ENCODE assay signal across 10 mouse cellular contexts in the genomic region with DNA sequence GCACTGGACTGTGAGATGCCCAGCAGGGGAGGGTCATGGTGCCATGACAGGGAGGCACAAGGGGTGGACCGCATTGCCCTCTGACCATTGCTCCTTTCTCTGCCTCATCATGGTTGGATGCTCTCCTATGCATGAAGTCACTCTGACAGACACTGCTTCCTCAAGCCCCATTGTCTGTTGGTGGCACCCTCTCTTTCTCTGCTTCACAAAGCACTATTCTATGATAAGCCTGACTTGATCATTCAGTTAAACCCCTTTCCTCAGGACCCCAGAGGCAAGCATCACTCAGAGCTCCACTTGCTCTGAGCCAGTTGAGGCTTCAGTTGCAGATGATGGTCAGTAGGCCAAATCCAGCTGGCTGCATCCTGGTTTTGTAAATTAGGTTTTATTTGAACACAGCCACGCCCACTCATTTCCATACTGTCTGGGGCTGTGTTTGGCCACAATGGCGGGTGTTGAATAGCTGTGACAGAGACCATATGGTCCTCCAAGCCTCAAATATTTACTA.
DNase-seq lines count a peak whose midpoint lies in the region; ATAC-seq and TF ChIP-seq lines count a peak whose summit lies in the region.
"Had no signal": no experiment of that assay in that cellular context is flagged by ENCODE, and none has a peak within 500 bp of the region (broad histone marks: within the 10 kb centered on the region; RNA-seq: fewer than 3 reads in every experiment).

No protein-coding gene starts in this region.

- H3K4me2 ChIP-seq in forebrain, postnatal 0 days (ENCODE audit: low read depth), result no peak overlapping the region
- no peak overlapping the region for H3K4me2 ChIP-seq in forebrain, embryonic 16.5 days (ENCODE audit: low read length)

- peaks cover 77% of the 10 kb centered on the region for H3K4me1 ChIP-seq in forebrain, embryonic 10.5 days
- H3K4me1 ChIP-seq in forebrain, postnatal 0 days (ENCODE audit: insufficient read depth), result peaks cover 21% of the 10 kb centered on the region
- peaks cover 15% of the 10 kb centered on the region for H3K4me1 ChIP-seq in ES-Bruce4 (ENCODE audit: control insufficient read depth, insufficient read depth, low read length)
- peaks cover 53% of the 10 kb centered on the region for H3K4me1 ChIP-seq in forebrain, embryonic 16.5 days (replicated peaks; ENCODE audit: control insufficient read depth, insufficient read depth, low read length)
- H3K4me1 ChIP-seq in lung, adult 2 months (ENCODE audit: control insufficient read depth, insufficient read depth, low read length), result peaks cover 3% of the 10 kb centered on the region; the same call in 1 of the 2 replicates

- peak overlapping the region; percentile 66; the same call in 1 of the 2 replicates for H3K27ac ChIP-seq in forebrain, embryonic 10.5 days
- no peak overlapping the region for H3K27ac ChIP-seq in forebrain, postnatal 0 days (ENCODE audit: low read depth, low read length)
- H3K27ac ChIP-seq in ES-Bruce4 (ENCODE audit: insufficient read depth, low read length), result no peak overlapping the region
- H3K27ac ChIP-seq in forebrain, embryonic 16.5 days (ENCODE audit: low read length), result 0 out of 2 replicates have a peak overlapping the region, but pooled peaks have one; percentile 36

- H3K27me3 ChIP-seq in forebrain, embryonic 10.5 days (ENCODE audit: poor library complexity, severe bottlenecking), result peaks cover 64% of the 10 kb centered on the region
- no peaks in the 10 kb centered on the region for H3K27me3 ChIP-seq in forebrain, postnatal 0 days (ENCODE audit: insufficient read depth, low read length)
- no peaks in the 10 kb centered on the region for H3K27me3 ChIP-seq in ES-Bruce4 (ENCODE audit: control insufficient read depth, insufficient read depth, low read length, poor library complexity, severe bottlenecking)
- H3K27me3 ChIP-seq in forebrain, embryonic 16.5 days (replicated peaks; ENCODE audit: control insufficient read depth, insufficient read depth, low read length), result no peaks in the 10 kb centered on the region

- peak; percentile 76 for TF ChIP-seq EP300 in ES-Bruce4 (IDR thresholded peaks at IDR 0.05; ENCODE audit: insufficient read depth, low read depth, low read length)

- ATAC-seq in forebrain, postnatal 0 days, result no peak
- ATAC-seq in forebrain, embryonic 16.5 days, result peak; percentile 19; the same call in 1 of the 2 replicates

- no peak overlapping the region for H3K9ac ChIP-seq in forebrain, postnatal 0 days
- no peak overlapping the region for H3K9ac ChIP-seq in ES-Bruce4 (ENCODE audit: low read depth, poor library complexity, severe bottlenecking)
- no peak overlapping the region for H3K9ac ChIP-seq in forebrain, embryonic 16.5 days (replicated peaks; ENCODE audit: low read depth, low read length)

- whole genome bisulfite sequencing in forebrain, embryonic 10.5 days, result 58% methylated on average over 3 of the region's 3 CpGs
- WGBS in forebrain, postnatal 0 days, result 51% methylated on average over 3 of the region's 3 CpGs
- WGBS in forebrain, embryonic 16.5 days, result 36% methylated on average over 3 of the region's 3 CpGs
- whole genome bisulfite sequencing in lung, adult 2 months, result 79% methylated on average over 3 of the region's 3 CpGs

- no peak for TF ChIP-seq POLR2A in ES-Bruce4 (IDR thresholded peaks at IDR 0.05; ENCODE audit: insufficient read depth, low read length)
- TF ChIP-seq POLR2A in lung, adult 2 months (IDR thresholded peaks at IDR 0.05; ENCODE audit: borderline replicate concordance, extremely low read depth, low read depth, low read length), result no peak

- H3K9me3 ChIP-seq in forebrain, embryonic 10.5 days, result no peaks in the 10 kb centered on the region
- H3K9me3 ChIP-seq in forebrain, postnatal 0 days (ENCODE audit: low read length), result no peaks in the 10 kb centered on the region
- no peaks in the 10 kb centered on the region for H3K9me3 ChIP-seq in ES-Bruce4 (replicated peaks; ENCODE audit: control insufficient read depth, insufficient read depth, low read length, poor library complexity, severe bottlenecking)
- H3K9me3 ChIP-seq in forebrain, embryonic 16.5 days (ENCODE audit: control insufficient read depth, low read length), result no peaks in the 10 kb centered on the region

- TF ChIP-seq CTCF in forebrain, postnatal 0 days (IDR thresholded peaks at IDR 0.05; ENCODE audit: low read depth), result no peak
- TF ChIP-seq CTCF in ES-Bruce4 (IDR thresholded peaks at IDR 0.05; ENCODE audit: low read depth, low read length), result no peak
- TF ChIP-seq CTCF in lung, adult 2 months (IDR thresholded peaks at IDR 0.05; ENCODE audit: insufficient read depth, low read length), result no peak

- peaks cover 55% of the 10 kb centered on the region for H3K36me3 ChIP-seq in forebrain, embryonic 10.5 days (replicated peaks)
- H3K36me3 ChIP-seq in forebrain, postnatal 0 days (ENCODE audit: insufficient read depth), result no peaks in the 10 kb centered on the region
- no peaks in the 10 kb centered on the region for H3K36me3 ChIP-seq in ES-Bruce4 (ENCODE audit: control insufficient read depth, insufficient read depth, low read length, poor library complexity, severe bottlenecking)
- no peaks in the 10 kb centered on the region for H3K36me3 ChIP-seq in forebrain, embryonic 16.5 days (ENCODE audit: control insufficient read depth, insufficient read depth)

- DNase-seq in forebrain, embryonic 10.5 days (ENCODE audit: extremely low spot score, low spot score), result no peak
- no peak for DNase-seq in forebrain, postnatal 0 days
- peak; percentile 73 to 77 for DNase-seq in kidney, postnatal 36 days
- no peak for DNase-seq in urinary bladder, adult 18-20 months (ENCODE audit: low spot score in 2 of 2)
- DNase-seq in left cerebral cortex, adult 11 months (ENCODE audit: low spot score), result no peak
- no peak for DNase-seq in lung, adult 2 months
- DNase-seq: left cerebral cortex, postnatal 4 days; right cerebral cortex, postnatal 14 days had no signal

- H3K4me3 ChIP-seq in forebrain, embryonic 10.5 days, result no peak overlapping the region
- H3K4me3 ChIP-seq in forebrain, postnatal 0 days (ENCODE audit: low read depth, low read length), result no peak overlapping the region
- no peak overlapping the region for H3K4me3 ChIP-seq in ES-Bruce4 (ENCODE audit: low read depth, low read length)
- H3K4me3 ChIP-seq in forebrain, embryonic 16.5 days (replicated peaks; ENCODE audit: low read length), result no peak overlapping the region
- no peak overlapping the region for H3K4me3 ChIP-seq in lung, adult 2 months (replicated peaks; ENCODE audit: extremely low read depth, low read depth, low read length)

Comparison
In these comparisons a context has a peak if more than half of its experiments do, and no peak if none do; other contexts are left out.
1. H3K27ac ChIP-seq: peak in forebrain, embryonic 10.5 days (single experiment) and forebrain, embryonic 16.5 days (single experiment); none in forebrain, postnatal 0 days (single experiment) and ES-Bruce4 (single experiment).
2. DNase-seq: peak in kidney, postnatal 36 days (2 of 2); none in forebrain, embryonic 10.5 days (single experiment), forebrain, postnatal 0 days (single experiment), urinary bladder, adult 18-20 months (0 of 2), left cerebral cortex, adult 11 months (single experiment) and lung, adult 2 months (single experiment).